Mouse (Mus musculus): Measurements from ENCODE around the gene Tns1.

- TF ChIP-seq POLR2A (IDR thresholded peaks at IDR 0.05; ENCODE audit: borderline replicate concordance, extremely low read depth, low read depth, low read length) = no peak
- TF ChIP-seq CTCF (IDR thresholded peaks at IDR 0.05; ENCODE audit: insufficient read depth, low read length) = no peak
Measured at GRCm38 (mm10) chr1:74085566-74085965, 38.7 kb downstream of the Tns1 start.

Data from lung, adult 2 months (tissue).